Mouse (Mus musculus): Measurements from ENCODE around the gene Ap3b2. TPM values are rescaled to one million over a fixed set of nuclear protein-coding genes. Genes with fewer than 3 reads are reported as not detected.
A peak's percentile ranks its signal among the peaks of the same experiment; 100 is the strongest.

Ap3b2 gene
- total RNA-seq, 2 experiments from 2014 or later, result 159 to 162 TPM

DNA sequence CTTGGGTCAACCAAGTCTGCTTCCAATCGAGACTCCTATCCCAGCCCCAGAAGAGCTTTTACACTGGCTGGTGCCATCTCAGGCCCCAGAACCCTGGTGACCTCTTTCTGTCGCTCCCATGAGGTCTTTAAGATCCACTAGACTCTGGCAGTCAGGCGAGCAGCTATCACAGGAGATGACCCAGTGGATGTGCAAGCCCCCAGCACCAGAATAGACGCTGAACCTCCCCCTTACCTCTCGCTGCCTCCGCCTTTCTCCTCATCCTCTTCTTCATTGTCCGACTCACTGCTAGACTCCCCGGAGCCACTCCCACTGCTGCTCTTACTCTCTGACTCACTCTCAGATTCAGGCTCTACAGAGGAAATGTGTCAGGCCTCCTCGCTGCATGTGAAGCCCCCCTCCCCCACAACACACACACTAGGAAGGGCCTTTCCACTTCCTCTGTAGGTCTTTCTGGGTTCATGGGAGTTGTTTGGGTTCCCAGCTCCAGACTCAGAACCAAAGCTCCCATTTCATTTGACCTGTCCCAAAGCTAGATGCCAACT is 28.7 kb downstream of the Ap3b2 start:
- TF ChIP-seq CTCF (IDR thresholded peaks at IDR 0.05), result no peak
- intact Hi-C loops (cut with DNase I), result no loop called here
- Histone ChIP-seq H3K27ac (no peak overlapping the region), H3K4me3 (no peak overlapping the region)
- no peak for DNase-seq (ENCODE audit: extremely low spot score in 1 of 2, low spot score in 2 of 2)

DNA sequence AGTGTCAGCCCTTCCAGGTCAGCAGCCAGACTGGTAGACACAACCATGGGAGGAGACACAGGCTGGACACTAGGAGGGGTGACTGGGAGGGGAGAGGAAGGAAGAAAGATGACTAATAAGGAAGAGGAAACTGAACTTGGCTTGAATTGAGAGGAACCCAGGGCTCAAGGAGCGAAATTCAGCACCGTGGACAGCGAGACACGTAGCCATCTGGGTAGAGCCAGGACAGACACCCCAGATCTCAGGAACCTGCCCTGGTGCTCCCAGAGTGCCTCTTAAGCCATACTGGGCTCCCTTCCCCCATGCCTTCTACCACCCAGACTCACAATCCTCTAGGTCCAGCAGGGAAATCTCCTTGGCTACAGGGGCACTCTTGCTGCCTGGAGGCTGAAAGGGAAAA is 29.6 kb downstream of the Ap3b2 start:
- H3K27ac ChIP-seq, result no peak overlapping the region
- TF ChIP-seq CTCF (IDR thresholded peaks at IDR 0.05), result no peak
- DNase-seq (ENCODE audit: extremely low spot score in 1 of 2, low spot score in 2 of 2), result no peak
- intact Hi-C loops (cut with DNase I), result no loop called here
- no peak overlapping the region for H3K4me3 ChIP-seq

DNA sequence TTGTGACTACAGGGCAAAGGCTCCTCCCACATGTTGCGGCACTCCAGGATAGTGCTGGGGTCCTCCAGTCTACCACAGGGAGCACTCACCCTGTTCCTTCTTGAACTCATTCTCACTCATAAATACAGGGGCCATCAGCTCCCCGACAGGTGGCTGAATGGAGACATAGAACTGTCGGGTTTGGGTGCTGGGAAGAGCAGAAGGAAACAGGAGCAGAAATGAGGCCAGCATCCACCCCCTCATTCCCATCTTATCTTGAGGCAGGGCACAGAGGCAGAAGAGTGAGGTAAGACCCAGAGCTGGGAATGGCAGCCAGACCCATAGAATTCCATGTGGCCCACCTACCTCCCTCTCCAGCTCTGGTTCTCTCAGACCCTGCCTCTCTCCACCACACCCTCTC is 30.9 kb downstream of the Ap3b2 start:
- peak in 1 of 2 experiments; percentile 6 for DNase-seq (ENCODE audit: extremely low spot score in 1 of 2, low spot score in 2 of 2)
- intact Hi-C loops (cut with DNase I), result no loop called here

DNA sequence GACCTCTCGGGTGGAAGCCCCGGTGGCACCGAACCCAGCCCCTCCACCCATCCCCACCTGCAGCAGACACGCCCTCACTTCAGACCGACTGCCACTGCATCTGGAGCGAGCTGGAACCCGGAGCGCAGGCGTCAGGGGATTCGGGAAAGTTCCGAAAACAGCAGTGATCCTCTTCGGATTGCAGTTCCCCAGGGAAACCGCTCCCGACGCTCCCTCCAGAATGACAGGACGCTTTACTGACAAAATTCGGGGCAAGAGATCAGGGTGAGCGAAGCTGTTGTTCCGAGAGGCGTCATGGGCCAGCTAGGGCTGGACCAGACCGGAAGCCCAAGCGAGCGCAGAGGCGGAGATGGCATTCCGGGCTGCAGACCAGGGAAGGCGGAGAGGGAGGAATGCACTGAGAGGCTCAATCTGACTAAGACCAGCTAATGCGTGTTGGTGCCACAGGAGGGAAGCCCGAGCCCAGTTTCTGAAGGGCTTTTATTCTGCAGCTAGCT is 38.5 kb downstream of the Ap3b2 start, which contains the start of gene Cpeb1:
Cpeb1 (minus strand) TSS at position 311 of the 497 bp plus-strand sequence.
- Histone ChIP-seq H3K4me3 (peak within 1 kb of the TSS; percentile 73), H3K27ac (peak within 1 kb of the TSS; percentile 85)
- intact Hi-C loops (cut with DNase I), result loop anchor here (1.0 to 2.0 kb wide), 4 partner anchors 62 to 116 kb away; partner anchors contain the start of genes Rps17 and Whamm
- peak; percentile 55 for TF ChIP-seq CTCF (IDR thresholded peaks at IDR 0.05)
- peak; percentile 67 to 74 for DNase-seq (ENCODE audit: extremely low spot score in 1 of 2, low spot score in 2 of 2)

More for the DNA sequence above, 30.9 kb downstream of the Ap3b2 start:
- H3K27ac ChIP-seq, result no peak overlapping the region
- no peak for TF ChIP-seq CTCF (IDR thresholded peaks at IDR 0.05)
- H3K4me3 ChIP-seq, result no peak overlapping the region

DNA sequence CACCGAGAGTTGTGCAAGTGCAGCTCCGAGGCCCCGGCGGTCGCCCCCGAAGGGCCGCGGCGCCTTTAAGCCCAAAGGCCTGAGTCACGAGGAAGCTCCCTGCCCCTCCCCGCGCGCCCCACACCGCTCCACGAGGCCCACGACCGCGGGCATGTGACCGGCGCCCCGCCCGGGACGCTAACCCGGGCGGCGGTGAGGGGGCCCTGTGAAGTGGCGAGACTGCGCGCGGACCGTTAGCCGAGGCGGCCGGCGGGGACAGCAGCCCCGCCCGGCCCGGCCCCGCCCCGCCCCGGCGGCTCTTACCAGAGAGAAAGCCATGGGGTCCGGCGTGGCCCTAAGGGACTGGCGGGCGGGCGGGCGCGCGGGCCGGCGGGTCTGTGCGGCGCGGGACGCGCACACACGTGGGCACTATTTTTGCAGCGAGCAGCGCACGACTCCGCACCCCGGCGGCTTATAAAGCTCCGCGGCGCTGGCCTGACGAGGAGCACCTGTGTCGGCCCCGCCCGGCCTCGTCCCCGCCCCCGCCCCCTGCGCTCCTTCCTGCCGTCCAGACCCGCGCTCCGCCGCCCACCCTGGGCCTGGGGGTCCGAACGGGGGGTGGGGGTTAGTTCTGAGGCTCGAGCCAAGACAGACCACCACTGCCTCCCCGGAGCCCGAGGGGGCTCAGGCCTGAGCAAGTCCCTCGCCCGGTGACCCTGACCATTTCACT is 39.2 kb downstream of the Ap3b2 start:
- DNase-seq (ENCODE audit: extremely low spot score in 1 of 2, low spot score in 2 of 2), result peak; percentile 61 to 77
- peak overlapping the region; percentile 73 for H3K4me3 ChIP-seq
- no peak for TF ChIP-seq CTCF (IDR thresholded peaks at IDR 0.05)
- intact Hi-C loops (cut with DNase I), result loop anchor here (1.0 to 5.0 kb wide), 6 partner anchors 57 to 323 kb away; partner anchors contain the start of genes Rps17 and Whamm
- peak overlapping the region; percentile 85 for H3K27ac ChIP-seq

DNA sequence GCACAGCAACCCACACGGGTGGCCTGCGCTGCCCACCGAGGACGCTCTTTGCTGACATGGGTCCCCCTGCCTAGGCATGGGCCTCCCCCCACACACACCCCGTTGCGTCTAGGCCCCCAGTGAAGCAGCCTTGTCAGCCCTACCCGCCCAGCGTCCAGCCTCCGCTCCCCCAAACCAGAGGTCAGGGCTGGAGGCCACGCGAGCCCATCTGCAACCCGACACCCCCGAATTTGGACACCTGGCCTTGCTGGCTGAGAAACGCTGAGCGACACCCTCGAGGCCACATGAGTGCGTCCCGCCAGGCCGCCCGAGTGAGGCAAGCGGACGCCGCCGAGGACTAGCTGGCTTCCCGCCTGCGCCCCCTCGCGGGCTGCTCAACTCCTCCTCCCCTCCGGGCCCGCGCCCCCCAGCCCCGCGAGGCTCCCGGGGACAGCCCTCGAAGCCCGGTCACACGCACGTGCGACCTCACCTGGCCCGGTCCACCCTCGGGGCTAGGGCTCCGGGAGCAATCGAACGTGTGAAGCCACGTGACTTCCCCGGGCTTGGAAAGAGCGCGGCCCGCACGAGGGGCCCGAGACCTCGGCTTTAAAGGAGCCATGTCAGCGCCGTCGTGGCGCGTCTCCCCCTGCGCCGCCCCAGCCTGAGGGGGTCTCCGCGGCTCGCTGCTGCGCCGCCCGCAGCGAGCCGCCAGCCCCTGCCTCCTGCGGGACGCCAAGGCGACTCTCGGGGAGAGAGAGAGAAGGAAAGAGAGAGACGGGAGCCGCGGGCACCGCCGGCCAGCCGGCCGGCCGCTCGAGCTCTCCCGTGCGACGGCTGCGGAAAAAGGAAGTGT is 40.1 kb downstream of the Ap3b2 start:
- intact Hi-C loops (cut with DNase I), result loop anchor here (2.0 to 5.0 kb wide), 5 partner anchors 56 to 324 kb away; partner anchors contain the start of gene Rps17
- peak; percentile 43 for TF ChIP-seq CTCF (IDR thresholded peaks at IDR 0.05)
- DNase-seq (ENCODE audit: extremely low spot score in 1 of 2, low spot score in 2 of 2), result peak; percentile 49 to 58
- Histone ChIP-seq H3K4me3 (peak overlapping the region; percentile 73), H3K27ac (peak overlapping the region; percentile 69)

DNA sequence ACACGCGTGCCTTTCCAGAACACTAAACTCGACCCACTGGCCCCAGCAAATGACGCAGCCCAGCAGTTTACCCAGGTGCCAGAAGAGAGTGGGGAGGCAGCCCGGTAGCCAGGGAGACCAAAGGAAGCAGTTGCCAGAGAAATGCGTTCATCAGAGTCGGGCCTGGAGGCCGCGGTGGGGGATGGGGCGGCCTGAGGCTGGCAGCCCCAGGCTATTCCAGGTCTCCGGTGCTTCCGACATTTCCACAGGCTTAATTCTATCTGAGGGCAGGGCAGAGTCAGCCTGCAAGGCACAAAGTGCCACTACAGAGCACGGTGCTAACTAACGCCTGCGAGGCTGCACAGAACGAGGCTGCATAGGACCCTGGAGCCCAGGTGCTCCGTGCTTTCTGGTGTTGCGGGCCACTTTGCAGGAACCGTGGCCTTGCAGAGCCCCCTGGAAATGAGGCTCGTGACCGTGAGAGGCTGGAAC is 40.7 kb downstream of the Ap3b2 start:
- peak; percentile 43 to 53 for DNase-seq (ENCODE audit: extremely low spot score in 1 of 2, low spot score in 2 of 2)
- Histone ChIP-seq H3K27ac (peak overlapping the region; percentile 69), H3K4me3 (peak overlapping the region; percentile 73)
- intact Hi-C loops (cut with DNase I), result loop anchor here (5.0 kb wide), 2 partner anchors 56 to 324 kb away; no protein-coding TSS in a partner anchor
- TF ChIP-seq CTCF (IDR thresholded peaks at IDR 0.05), result no peak

Other genes starting within 250 kb of the Ap3b2 start
- gene Rps17, start 148.7 kb downstream of the Ap3b2 start, total RNA-seq (2021), result 100 to 1,000 TPM; 491 to 498 TPM
- gene Cpeb1, start 38.5 kb downstream of the Ap3b2 start, total RNA-seq (2021), result 100 to 1,000 TPM in 1 of 2 experiments, 10 to 100 TPM in 1; 98.1 to 101 TPM
- not detected for gene BC048679, start 4.4 kb upstream of the Ap3b2 start, total RNA-seq (2021)
- gene Fsd2, start 73.0 kb upstream of the Ap3b2 start, total RNA-seq (2021), result under 1 TPM; 0.25 to 0.26 TPM
- gene Whamm, start 77.3 kb upstream of the Ap3b2 start, total RNA-seq (2021), result 10 to 100 TPM; 18.6 to 19.1 TPM
- 10 to 100 TPM; 68.1 to 77.5 TPM for gene Homer2, start 213.6 kb upstream of the Ap3b2 start, total RNA-seq (2021)

Measured in left cerebral cortex, adult 2 months (tissue).